19 mouse cellular contexts compared by ENCODE assay signal in the genomic region with DNA sequence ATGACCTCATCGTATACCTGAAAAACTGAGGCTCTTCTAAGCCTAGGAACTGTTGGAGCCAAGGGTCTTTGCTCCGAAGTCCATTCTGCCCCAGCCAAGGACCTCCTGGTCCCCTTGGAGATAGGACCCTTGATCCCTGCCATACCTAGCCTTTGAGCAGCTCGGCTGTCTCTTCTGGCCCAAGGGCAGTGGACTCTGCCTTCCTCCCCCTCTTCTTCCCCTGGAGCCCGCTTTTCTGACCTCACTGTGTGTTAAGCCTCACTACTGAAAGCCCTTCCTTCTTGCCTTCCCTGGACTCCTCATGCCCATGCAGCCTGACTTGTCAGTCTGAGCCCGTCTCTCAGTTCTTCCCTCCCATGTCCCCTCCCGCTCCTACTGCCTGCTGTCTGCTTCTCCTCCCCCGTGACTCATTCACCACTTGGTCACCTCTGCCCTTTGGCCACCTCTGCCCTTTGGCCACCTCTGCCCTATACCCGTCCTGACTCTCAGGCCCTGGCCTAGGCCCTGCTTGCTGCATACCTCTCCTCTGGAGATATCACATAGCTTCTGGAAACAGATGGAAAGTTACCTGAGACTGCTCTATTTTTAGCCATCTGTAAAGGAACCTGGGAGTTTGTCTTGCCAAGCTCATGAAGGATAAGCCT.
DNase-seq lines count a peak whose midpoint lies in the region; ATAC-seq and TF ChIP-seq lines count a peak whose summit lies in the region.
"Had no signal": no experiment of that assay in that cellular context is flagged by ENCODE, and none has a peak within 500 bp of the region (broad histone marks: within the 10 kb centered on the region; RNA-seq: fewer than 3 reads in every experiment).

No protein-coding gene starts in this region.

- H3K9ac ChIP-seq in kidney, embryonic 14.5 days (ENCODE audit: low read depth, low read length), result no peak overlapping the region
- no peak overlapping the region for H3K9ac ChIP-seq in liver, embryonic 12.5 days
- H3K9ac ChIP-seq in stomach, postnatal 0 days (ENCODE audit: low read length), result no peak overlapping the region
- H3K9ac ChIP-seq: embryonic facial prominence, embryonic 12.5 days; limb, embryonic 12.5 days; neural tube, embryonic 13.5 days had no signal

- H3K27ac ChIP-seq in kidney, embryonic 14.5 days (ENCODE audit: low read depth, low read length), result no peak overlapping the region
- no peak overlapping the region for H3K27ac ChIP-seq in liver, embryonic 12.5 days
- no peak overlapping the region for H3K27ac ChIP-seq in stomach, postnatal 0 days (replicated peaks)
- H3K27ac ChIP-seq: embryonic facial prominence, embryonic 12.5 days; heart, adult 2 months; limb, embryonic 12.5 days; neural tube, embryonic 13.5 days had no signal

- H3K4me3 ChIP-seq in kidney, embryonic 14.5 days (ENCODE audit: low read length), result no peak overlapping the region
- no peak overlapping the region for H3K4me3 ChIP-seq in liver, embryonic 12.5 days
- H3K4me3 ChIP-seq in stomach, postnatal 0 days (ENCODE audit: low read depth, low read length), result no peak overlapping the region
- H3K4me3 ChIP-seq: embryonic facial prominence, embryonic 12.5 days; heart, adult 2 months; limb, embryonic 12.5 days; neural tube, embryonic 13.5 days had no signal

- peak; percentile 71 for DNase-seq in gastrocnemius, adult 18-20 months (ENCODE audit: low spot score)
- no peak for DNase-seq in gastrocnemius, postnatal 4 days (ENCODE audit: low spot score in 2 of 2)
- peak; percentile 50 for DNase-seq in kidney, adult 9 months
- DNase-seq in stomach, postnatal 0 days (ENCODE audit: low spot score), result no peak
- DNase-seq in left cerebral cortex, postnatal 10 days (ENCODE audit: extremely low spot score in 1 of 2, low spot score in 2 of 2), result no peak
- no peak for DNase-seq in ovary, postnatal 14 days (ENCODE audit: low spot score)
- DNase-seq: adrenal gland, postnatal 14 days; cerebellum, postnatal 14 days; heart, adult 2 months; heart, postnatal 10 days; layer of hippocampus, postnatal 36 days had no signal

- no peak for TF ChIP-seq EP300 in stomach, postnatal 0 days (optimal IDR thresholded peaks at IDR 0.05)

- no peak for TF ChIP-seq CTCF in stomach, postnatal 0 days (IDR thresholded peaks at IDR 0.05; ENCODE audit: low read depth)

- intact Hi-C loops in left cerebral cortex, postnatal 10 days (cut with DNase I), result no loop called here

- no peak for ATAC-seq in kidney, embryonic 14.5 days (ENCODE audit: low FRiP score, low TSS enrichment)
- ATAC-seq in liver, embryonic 12.5 days, result peak; percentile 60
- peak; percentile 11; the same call in 1 of the 2 replicates for ATAC-seq in stomach, postnatal 0 days (ENCODE audit: low FRiP score, low TSS enrichment)
- ATAC-seq: hindbrain, embryonic 16.5 days; lung, postnatal 0 days had no signal

- H3K4me1 ChIP-seq in kidney, embryonic 14.5 days (ENCODE audit: control insufficient read depth, insufficient read depth, low read length), result peaks cover 1% of the 10 kb centered on the region; the same call in 1 of the 2 replicates
- peaks cover 15% of the 10 kb centered on the region; the same call in 1 of the 2 replicates for H3K4me1 ChIP-seq in liver, embryonic 12.5 days
- no peaks in the 10 kb centered on the region for H3K4me1 ChIP-seq in stomach, postnatal 0 days (replicated peaks; ENCODE audit: control insufficient read depth, insufficient read depth)
- H3K4me1 ChIP-seq: neural tube, embryonic 13.5 days had no signal

- no peak overlapping the region for H3K4me2 ChIP-seq in kidney, embryonic 14.5 days (replicated peaks; ENCODE audit: low read depth, low read length)
- H3K4me2 ChIP-seq in liver, embryonic 12.5 days, result no peak overlapping the region
- H3K4me2 ChIP-seq in stomach, postnatal 0 days (replicated peaks; ENCODE audit: low read depth), result no peak overlapping the region
- H3K4me2 ChIP-seq: embryonic facial prominence, embryonic 12.5 days; limb, embryonic 12.5 days; neural tube, embryonic 13.5 days had no signal

- H3K27me3 ChIP-seq in kidney, embryonic 14.5 days (ENCODE audit: control insufficient read depth, insufficient read depth, low read length), result no peaks in the 10 kb centered on the region
- H3K27me3 ChIP-seq in liver, embryonic 12.5 days (replicated peaks), result no peaks in the 10 kb centered on the region
- H3K27me3 ChIP-seq in stomach, postnatal 0 days (ENCODE audit: control insufficient read depth, insufficient read depth, low read length), result no peaks in the 10 kb centered on the region
- H3K27me3 ChIP-seq: embryonic facial prominence, embryonic 12.5 days; neural tube, embryonic 13.5 days had no signal

- no peaks in the 10 kb centered on the region for H3K36me3 ChIP-seq in kidney, embryonic 14.5 days (ENCODE audit: control insufficient read depth, insufficient read depth, low read length)
- H3K36me3 ChIP-seq in liver, embryonic 12.5 days, result peaks cover 28% of the 10 kb centered on the region
- no peaks in the 10 kb centered on the region; the same call in 1 of the 2 replicates for H3K36me3 ChIP-seq in stomach, postnatal 0 days (ENCODE audit: control insufficient read depth, insufficient read depth, low read length)
- H3K36me3 ChIP-seq: embryonic facial prominence, embryonic 12.5 days; limb, embryonic 12.5 days; neural tube, embryonic 13.5 days had no signal

- no peaks in the 10 kb centered on the region for H3K9me3 ChIP-seq in kidney, embryonic 14.5 days (ENCODE audit: control insufficient read depth, low read length)
- no peaks in the 10 kb centered on the region for H3K9me3 ChIP-seq in liver, embryonic 12.5 days (replicated peaks)
- H3K9me3 ChIP-seq in stomach, postnatal 0 days (ENCODE audit: control insufficient read depth, low read length), result no peaks in the 10 kb centered on the region
- H3K9me3 ChIP-seq: embryonic facial prominence, embryonic 12.5 days; G1E; limb, embryonic 12.5 days; neural tube, embryonic 13.5 days had no signal

- 58% methylated on average over 8 of the region's 8 CpGs for WGBS in kidney, embryonic 14.5 days
- WGBS in liver, embryonic 12.5 days (ENCODE audit: insufficient replicate concordance), result 66% methylated on average over 8 of the region's 8 CpGs
- WGBS in stomach, postnatal 0 days, result 74% methylated on average over 8 of the region's 8 CpGs

Comparison
In these comparisons a context has a peak if more than half of its experiments do, and no peak if none do; other contexts are left out.
1. DNase-seq: peak in gastrocnemius, adult 18-20 months (single experiment) and kidney, adult 9 months (single experiment); none in gastrocnemius, postnatal 4 days (0 of 2), stomach, postnatal 0 days (single experiment), left cerebral cortex, postnatal 10 days (0 of 2) and ovary, postnatal 14 days (single experiment).